Mouse (Mus musculus) heart, postnatal 10 days (tissue): Measurements from ENCODE around the gene Fcgrt. TPM values are rescaled to one million over a fixed set of nuclear protein-coding genes. Genes with fewer than 3 reads are reported as not detected.
A peak's percentile ranks its signal among the peaks of the same experiment; 100 is the strongest.
"Not testable (repeated sequence)": the region's sequence is repeated elsewhere in the genome, so short reads cannot be mapped to it uniquely, and the experiment has no call there.

ENCODE experiments used
- DNase-seq, 2 experiments: peaks; one replicate each; pipeline ENCODE4 v3.0.0; 2021
- intact Hi-C: fragments of 180-260 bp; cut with DNase I; formaldehyde crosslinking; loops from one replicate; pipeline ENCODE4 v1.15.1; 2025
- total RNA-seq, 2 experiments: library from RNA; stranded (reverse); gene quantifications; 2 replicates each; pipeline ENCODE4 v1.2.3; 2021

The Fcgrt gene
- total RNA-seq, 2 experiments from 2014 or later: 65.4 to 69.2 TPM

DNA sequence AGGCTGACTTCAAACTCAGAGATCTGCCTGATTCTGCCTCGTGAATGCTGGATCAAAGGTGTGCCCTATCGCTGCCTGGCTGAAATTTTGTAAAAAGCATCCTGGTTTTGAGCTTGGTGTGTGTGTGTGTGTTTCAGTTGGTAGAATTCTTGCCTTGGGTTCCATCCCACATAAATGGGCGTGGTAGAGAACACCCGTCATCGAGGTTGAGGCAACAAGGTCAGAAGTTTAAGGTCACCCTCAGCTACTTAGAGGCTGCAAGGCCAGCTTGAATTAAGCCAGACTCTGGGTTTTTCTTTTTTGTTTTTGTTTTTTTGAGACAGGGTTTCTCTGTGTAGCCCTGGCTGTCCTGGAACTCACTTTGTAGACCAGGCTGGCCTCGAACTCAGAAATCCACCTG is 14.7 kb upstream of the Fcgrt start:
- intact Hi-C loops: loop anchor here (2.0 kb wide), 1 partner anchor 14 kb away; no protein-coding TSS in a partner anchor
- DNase-seq: no peak

DNA sequence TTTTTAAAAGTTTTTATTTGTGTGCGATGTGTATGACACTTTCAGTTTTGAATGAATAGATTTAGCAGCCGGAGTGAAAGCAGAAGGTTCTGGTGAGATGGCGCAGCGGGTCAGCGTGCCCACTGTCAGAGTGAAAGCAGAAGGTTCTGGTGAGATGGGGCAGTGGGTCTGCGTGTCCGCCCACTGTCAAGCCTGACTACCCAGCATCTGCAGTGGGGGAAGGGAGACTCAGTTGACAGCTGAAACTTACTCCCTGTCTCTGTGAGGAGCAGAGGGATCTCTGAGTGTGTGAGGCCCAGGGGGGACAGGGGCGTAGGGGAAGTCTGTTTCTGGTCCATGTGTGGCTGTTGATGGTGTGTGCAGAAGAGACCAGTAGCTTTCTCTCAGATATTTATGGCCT is 13.9 kb upstream of the Fcgrt start:
- intact Hi-C loops: no loop called here
- no peak for DNase-seq

DNA sequence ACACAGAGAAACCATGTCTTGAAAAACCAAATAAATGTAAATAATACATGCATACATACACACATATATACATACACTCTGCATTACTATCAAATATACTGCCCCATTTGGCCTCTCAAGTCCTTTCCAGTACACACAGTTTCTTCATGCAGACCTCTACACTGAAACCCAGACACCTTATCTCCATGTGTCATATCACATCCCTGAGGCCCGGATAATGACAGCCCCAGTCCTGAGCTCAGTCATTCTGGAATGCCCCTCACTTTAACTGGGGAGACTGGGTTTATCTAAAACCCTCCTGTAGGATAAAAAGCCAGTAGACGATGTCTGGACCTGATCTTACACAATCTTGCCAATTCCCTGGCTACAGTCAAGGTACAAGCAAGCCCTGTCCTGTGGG is 9.8 kb upstream of the Fcgrt start:
- no peak for DNase-seq
- intact Hi-C loops: no loop called here

DNA sequence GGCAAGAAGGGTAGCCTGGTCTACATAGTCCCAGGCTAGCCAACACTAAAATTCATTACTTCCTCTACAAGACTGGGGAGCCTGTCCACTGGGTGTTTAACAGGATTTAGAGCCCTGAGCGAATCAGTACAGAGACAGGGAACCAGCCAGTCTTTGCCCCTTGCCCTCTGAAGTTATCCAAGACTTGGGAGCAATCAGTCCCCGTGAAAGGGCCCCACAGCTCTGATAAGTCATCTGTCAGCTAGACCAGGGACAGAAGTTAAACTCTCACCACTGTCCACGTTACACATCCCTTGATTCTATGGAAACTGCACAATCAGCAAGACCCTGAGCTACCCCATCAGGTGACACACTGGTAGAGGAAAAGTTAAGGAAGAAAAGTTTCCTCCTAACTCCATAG is 8.9 kb upstream of the Fcgrt start:
- DNase-seq: no peak
- intact Hi-C loops: no loop called here

DNA sequence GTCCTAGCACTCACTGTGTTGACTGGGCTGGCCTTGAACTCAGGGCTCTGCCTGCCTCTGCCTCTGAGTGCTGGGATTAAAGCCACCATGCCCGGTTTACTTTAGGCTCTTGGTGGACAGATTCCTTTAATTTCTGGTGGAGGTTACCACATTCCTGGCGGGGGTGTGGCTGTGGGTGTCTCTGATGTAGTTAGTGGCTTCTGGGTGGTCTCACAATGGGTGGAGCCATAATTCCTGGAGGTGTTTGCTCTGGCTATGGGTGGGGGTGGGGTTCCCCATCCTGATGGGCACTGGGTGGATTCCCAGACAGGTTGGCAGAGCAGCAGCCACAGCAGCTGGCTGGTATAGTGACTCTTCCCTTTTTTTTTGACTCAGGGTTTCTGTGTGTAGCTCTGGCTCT is 8.3 kb upstream of the Fcgrt start:
- intact Hi-C loops: no loop called here
- no peak for DNase-seq

DNA sequence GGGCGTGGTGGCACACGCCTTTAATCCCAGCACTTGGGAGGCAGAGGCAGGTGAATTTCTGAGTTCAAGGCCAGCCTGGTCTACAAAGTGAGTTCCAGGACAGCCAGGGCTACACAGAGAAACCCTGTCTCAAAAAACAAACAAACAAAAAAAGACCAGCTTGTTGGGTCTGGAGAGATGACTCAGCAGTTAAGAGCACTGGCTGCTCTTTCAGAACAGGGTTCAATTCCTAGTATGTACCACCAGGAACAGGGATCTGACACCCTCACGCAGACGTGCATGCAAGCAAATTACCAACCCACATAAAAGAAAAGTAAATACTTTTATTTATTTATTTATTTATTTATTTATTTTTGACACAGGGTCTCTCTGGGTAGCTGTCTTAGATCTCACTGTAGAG is 6.4 kb upstream of the Fcgrt start:
- intact Hi-C loops, DNase-seq: not testable (repeated sequence)

DNA sequence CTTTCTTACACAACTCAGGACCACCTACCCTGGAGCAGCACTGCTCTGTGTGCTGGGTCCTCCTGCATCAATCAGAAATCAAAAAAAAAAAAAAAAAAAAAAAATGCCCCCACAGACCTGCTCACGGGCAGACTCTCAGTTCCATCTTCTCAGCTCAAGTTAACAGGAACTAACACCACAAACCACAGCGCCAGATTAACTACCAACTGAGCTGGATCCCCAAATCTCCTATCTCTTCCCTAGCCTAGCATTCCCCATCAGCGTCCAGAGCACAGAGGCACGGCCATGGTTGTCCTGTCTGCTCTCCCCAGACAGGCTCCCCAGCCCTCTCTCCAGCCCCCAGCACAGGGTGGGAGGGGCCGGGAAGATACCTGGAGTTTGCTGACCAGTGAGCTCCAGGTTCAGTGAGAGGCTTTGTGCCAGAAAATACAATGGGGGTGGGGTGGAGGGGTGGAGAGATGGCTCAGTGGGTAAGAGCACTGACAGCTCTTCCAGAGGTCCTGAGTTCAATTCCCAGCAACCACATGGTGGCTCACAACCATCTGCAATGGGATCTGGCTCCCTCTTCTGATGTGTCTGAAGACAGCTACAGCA is 3.5 kb upstream of the Fcgrt start:
- DNase-seq: no peak
- intact Hi-C loops: no loop called here

DNA sequence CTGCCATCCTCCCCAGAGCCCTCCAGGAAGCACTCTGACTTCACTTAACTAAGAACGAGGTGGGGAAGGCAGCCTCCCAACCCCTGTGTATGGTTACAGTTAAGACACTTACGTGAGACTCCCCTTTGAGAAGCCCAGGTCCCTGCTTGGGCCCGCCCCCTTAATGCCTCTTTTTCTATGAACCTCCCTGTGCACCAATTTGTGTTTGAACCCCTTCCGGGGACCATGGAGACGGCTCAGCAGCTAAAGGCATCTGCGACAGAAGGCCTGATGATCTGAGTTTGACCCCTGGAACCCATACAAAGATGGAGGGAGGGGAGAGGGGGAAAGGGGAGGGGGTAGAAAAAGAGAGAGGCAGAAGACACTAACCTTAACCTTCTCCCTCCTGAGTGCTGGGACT is 2.8 kb upstream of the Fcgrt start:
- intact Hi-C loops: no loop called here
- no peak for DNase-seq

DNA sequence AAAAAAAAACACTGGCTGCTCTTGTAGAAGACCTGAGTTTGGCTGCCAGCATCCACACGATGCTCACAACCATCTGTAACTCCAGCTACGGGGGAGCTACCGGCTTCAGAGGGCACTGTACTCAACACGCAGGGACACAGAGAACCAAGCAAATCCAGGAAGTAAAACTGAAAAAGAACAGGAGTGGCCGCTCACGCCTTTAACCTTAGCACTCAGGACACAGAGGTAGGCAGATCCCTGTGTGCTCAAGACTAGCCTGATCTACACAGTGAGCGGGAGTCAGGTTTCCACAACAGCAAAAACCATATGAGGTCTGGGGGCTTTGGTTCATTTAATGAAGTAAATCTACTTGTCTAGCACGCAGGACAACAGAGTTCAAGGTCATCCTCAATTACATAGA is 1.8 kb upstream of the Fcgrt start:
- intact Hi-C loops: loop anchor here (2.0 kb wide), 1 partner anchor 13 kb away; no protein-coding TSS in a partner anchor
- DNase-seq: no peak

DNA sequence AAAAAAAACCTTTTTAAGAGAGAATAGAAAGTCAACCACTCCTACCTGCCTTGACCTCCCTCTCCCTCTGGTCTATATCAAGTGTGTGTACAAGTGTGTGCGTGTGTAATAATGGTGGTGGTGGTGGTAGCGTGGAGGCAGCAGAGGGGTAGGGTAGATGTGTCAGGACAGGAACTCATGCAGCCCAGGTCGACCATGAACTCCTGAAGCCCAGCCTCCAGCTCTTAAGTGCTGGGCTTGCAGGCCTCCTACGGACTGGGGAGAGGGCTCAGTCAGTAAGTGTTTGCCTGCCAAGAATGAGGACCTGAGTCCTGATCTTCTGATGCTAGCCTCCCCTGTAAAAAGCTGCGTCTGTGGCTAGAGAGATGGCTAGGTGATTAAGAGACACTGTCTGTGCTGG is 1.3 kb upstream of the Fcgrt start:
- intact Hi-C loops: loop anchor here (2.0 kb wide), 1 partner anchor 14 kb away; no protein-coding TSS in a partner anchor
- no peak for DNase-seq

DNA sequence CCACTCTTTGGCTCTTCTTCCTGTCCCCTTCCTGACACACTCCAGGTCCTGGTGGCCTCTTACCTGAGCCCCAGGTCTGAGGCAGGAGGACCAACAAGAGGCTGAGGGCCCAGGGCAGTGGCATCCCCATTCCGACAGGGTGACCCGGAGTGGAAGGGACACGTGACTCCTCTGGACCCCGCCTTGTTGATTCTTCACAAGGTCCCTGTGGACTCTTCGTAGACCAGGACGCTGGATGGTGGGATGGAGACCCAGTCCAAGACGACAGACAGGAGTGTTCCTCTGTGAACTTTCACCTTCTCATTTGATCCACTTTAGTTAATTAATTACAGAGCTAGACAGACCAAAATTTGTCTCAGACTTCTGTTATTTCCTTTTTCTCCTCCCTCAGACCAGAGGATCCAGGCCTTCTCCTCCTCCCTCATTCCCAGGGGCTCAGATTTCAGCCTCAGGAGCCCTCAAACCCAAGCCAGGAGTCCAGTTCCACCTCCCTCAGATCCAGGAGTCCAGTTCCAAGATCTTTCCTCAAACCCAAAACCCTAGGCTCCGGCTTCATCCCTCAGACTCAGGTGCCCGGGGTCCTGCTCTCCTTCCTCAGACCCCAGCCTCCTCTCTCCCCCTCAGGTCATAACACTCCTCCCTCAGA is 588 bp downstream of the Fcgrt start:
- peak in 1 of 2 experiments; percentile 57 for DNase-seq
- intact Hi-C loops: no loop called here

DNA sequence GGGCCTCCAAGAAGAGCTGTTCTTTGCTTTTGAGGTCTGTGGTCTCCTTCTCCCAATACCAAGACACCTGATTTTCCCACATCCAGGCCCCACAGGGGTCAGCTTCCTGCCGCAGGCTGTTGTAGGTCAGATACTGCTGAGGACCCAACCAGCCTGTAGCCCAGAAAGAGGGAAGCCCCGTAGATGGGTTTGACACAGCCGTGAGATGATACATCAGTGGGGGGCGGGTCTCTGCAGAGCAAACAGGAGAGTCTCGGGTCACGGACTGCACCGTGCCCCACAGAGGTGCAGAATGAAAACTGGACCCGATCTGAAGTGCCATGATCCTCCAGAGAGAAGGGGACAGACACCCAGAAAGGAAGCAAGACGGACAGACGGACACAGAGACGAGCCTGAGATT is 1.2 kb downstream of the Fcgrt start:
- no peak for DNase-seq
- intact Hi-C loops: no loop called here

DNA sequence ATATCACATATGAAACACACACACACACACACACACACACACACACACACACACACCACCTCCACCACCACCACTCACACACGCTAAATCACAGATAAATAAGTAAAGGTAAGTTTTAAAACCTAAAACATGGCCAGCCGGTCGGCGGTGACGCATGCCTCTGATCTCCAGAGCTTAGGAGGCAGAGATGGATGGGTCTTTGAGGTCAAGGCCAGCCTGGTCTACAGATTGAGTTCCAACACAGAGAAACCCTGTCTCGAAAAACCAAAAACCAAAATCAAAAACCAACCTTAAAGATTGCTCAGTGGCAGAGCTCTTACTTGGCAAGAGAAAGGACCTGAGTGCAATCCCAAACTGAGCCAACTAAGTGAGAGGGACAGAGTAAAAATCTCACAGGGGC is 3.6 kb downstream of the Fcgrt start:
- intact Hi-C loops: no loop called here
- DNase-seq: no peak

DNA sequence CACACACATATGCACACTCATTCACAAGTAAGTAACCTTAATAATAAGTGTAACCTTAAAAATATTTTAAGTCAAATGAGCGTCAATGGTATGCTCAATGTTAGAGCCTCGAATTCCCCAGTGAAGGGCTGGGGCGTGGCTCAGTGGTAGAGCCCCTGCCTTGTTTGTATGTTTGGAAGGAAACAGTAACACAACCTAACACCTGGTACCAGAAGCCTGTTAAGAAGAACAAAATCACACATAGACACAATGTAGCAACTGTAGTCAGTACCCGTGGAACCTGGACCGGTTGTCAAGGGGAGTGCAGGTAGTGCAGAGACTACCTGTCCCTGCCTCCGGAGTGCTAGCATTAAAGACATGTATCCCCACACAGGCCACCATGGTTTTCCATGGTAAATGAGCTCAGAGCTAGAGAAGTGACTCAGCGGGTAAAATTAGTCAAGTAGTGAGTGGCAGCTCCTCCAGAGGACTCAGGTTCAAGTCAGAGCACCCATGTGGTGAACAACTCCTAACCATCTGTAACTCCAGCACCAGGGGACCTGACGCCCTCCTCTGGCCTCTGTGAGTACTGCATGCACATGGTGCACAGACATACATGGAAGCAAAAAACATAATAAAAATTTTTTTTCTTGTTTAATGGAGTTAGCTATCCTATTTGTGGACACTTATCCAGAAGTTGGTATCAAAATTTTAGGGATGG is 5.0 kb downstream of the Fcgrt start:
- peak in 1 of 2 experiments; percentile 37 for DNase-seq
- intact Hi-C loops: no loop called here

DNA sequence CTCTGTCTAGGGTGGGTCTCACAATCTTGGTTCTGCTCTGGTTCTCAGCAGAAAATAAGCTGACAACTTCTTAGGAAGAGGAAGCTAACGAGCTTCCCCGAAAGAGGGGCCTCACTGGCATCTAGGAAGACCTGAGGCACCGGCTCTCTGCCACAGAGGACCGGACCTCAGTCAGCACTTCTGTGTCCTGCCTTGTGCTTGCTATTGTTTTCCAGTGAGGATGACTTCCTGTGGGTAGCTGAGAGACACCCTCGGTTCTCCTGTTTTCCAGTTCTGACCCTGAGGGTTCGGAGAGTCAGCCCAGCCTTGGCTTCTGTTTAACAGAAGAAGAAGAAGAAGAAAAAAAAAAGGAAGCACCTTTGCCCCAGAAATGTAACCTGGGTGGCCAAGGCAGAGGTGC is 6.2 kb downstream of the Fcgrt start:
- DNase-seq: no peak
- intact Hi-C loops: no loop called here

DNA sequence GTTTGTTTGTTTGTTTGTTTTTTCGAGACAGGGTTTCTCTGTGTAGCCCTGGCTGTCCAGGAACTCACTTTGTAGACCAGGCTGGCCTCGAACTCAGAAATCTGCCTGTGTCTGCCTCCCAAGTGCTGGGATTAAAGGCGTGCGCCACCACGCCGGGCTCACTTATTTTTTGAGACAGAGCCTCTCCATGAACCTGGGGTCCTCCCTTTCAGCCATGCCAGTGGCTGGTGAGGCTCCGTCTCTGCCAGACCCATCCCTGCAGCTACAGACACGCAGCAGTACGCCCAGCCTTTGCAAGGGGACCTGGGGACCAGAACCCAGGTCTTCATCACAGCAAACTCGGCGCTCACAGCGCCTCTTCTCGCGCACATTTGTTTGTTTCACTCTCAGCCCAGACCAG is 7.7 kb downstream of the Fcgrt start:
- DNase-seq, intact Hi-C loops: not testable (repeated sequence)

DNA sequence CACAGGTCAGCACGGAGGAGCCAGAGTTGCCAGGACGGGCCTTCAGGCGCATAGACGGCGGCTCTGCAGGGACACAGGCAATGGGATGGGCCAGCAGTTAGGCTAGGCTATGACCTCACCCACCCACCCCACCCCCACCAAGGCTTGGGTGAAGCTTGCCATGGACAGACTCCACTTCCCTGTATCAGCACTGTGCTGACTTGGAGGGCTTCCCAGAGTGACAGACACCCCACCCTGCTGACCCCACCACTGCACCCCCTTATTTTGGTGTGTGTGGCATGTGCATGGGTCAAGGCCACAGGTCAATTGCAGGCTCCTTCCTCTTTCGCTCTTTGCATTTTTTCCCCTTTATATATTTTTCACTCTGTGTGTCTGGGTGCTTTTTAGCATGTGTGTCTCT is 8.3 kb downstream of the Fcgrt start:
- intact Hi-C loops: no loop called here
- peak in 1 of 2 experiments; percentile 38 for DNase-seq

DNA sequence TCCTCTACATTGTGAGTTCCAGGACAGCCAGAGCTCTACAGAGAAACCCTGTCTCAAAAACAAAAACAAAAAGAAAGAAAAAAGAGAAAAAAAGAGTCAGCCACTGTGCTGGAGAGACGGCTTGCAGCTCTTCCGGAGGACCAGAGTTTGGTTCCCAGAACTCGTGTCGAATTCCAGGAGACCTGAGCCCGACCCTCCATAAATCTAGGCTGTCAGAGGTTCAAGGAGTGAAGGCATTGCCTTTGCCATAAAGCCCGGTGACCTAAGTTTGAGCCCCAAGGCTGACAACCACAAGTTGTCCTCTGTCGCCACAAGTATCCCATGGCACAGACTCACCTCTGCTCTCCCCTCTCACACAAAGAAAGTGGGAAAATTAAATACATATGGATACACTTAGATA is 9.5 kb downstream of the Fcgrt start:
- no peak for DNase-seq
- intact Hi-C loops: no loop called here

DNA sequence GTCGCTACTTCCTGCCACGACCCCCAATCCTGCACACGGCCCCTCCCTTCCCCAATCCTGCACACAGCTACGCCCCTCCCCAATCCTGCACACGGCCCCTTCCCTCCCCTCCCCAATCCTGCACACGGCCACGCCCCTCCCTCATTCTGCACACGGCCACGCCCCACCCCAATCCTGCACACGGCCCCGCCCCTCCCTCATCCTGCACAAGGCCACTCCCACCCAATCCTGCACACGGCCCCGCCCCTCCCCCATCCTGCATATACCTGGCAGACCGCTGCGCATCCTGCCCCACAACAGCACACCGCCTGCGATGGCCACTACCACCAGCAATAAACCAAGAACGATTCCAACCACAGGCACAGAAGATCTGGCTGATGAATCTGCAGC is 10.1 kb downstream of the Fcgrt start:
- intact Hi-C loops: no loop called here

DNA sequence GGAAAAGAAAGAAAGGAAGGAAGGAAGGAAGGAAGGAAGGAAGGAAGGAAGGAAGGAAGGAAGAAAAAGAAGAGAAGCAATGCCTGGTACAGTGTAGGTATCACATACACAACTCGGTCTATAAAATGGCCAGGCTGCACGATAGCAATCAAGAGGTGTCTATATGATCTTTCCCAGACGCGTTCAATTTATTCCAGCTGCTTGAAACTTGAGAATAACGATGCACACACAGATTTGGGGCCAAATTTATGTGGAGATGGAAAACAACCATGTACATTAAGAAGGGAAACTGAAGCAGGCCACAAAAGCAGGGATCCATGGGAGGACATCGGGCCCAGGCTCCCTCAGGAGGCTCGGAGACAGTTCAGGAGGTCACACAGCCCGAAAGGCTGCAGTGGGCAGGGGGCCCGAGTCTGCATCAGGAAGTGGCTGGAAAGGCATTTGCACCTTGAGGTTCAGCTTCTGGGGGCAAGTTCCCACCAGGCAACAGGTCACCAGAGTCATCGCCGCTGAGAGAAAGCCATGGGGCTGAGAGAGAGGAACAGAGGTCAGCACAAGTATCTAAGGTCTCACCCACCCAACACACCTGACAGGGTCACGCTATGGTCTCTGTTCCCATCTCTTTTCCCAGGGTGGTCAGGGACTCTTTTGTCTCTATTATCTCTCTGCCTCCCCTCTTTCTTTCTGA is 10.7 kb downstream of the Fcgrt start:
- intact Hi-C loops: no loop called here
- no peak for DNase-seq

More for the DNA sequence above, 10.1 kb downstream of the Fcgrt start:
- DNase-seq: no peak

DNA sequence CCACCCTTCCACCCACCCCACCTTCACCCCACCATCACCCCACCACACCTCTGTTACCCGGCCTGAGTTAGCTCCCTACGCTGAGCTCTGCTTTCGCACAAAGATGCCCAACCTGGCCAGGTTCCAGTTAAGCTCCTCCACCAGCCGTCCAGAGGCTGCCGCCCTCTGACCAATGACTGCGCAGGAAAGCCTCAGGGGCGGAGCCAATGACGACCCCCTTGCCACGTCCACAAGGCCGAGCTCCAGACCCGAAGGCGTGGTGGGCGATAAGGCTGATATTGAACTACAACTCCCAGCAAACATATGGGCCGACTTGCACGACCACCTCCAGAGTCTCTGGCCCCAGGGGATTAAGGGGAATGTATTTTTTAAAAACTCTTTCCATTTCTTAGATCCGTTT is 11.6 kb downstream of the Fcgrt start, which contains the start of gene Rcn3:
Rcn3 (minus strand) TSS at position 174 of the 400 bp plus-strand sequence.
- intact Hi-C loops: no loop called here
- peak; percentile 92 to 93 for DNase-seq
